Mouse (Mus musculus): ENCODE data around the gene Slc44a1. TPM values are rescaled to one million over a fixed set of nuclear protein-coding genes. Genes with fewer than 3 reads are reported as not detected.
A peak's percentile ranks its signal among the peaks of the same experiment; 100 is the strongest.

The Slc44a1 gene
- polyA plus RNA-seq, 1 experiment from 2014 or later: 51.5 TPM

DNA sequence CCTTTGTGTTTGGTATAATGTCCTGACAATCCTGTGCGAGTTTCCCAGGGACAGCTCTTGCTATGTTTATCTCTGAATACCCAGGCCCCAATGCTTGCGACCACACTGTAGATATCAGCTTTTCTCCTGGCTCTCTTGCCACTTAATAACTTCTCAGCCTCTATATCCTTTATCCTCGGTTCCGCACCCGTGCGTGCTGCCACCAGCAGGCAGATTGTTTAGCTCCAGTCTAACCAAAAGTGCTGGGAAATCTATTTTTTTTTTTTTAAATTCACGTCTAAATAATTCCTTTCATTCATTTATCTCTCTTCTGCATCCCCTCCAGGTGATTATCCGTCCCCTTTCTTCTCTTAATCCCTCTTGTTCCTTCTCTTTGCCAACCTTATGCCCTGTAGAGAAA lies 82.4 kb downstream of the Slc44a1 start:
- 62% methylated on average over 8 of the region's 8 CpGs for WGBS
- H3K9ac ChIP-seq: no peak overlapping the region
- no peaks in the 10 kb centered on the region for H3K27me3 ChIP-seq (ENCODE audit: insufficient read depth, low read length)
- H3K36me3 ChIP-seq (ENCODE audit: insufficient read depth): 0 out of 2 replicates have a peak, but pooled peaks cover 3% of the 10 kb centered on the region
- TF ChIP-seq CTCF (IDR thresholded peaks at IDR 0.05; ENCODE audit: low read depth): no peak
- no peak for DNase-seq
- peaks cover 2% of the 10 kb centered on the region; the same call in 1 of the 2 replicates for H3K4me1 ChIP-seq (ENCODE audit: insufficient read depth)
- no peaks in the 10 kb centered on the region for H3K9me3 ChIP-seq (ENCODE audit: low read depth, low read length)
- no peak overlapping the region for H3K27ac ChIP-seq (ENCODE audit: low read depth)
- ATAC-seq (ENCODE audit: insufficient read depth): no peak
- no peak overlapping the region for H3K4me3 ChIP-seq (ENCODE audit: low read depth, low read length)
- no peak overlapping the region for H3K4me2 ChIP-seq

DNA sequence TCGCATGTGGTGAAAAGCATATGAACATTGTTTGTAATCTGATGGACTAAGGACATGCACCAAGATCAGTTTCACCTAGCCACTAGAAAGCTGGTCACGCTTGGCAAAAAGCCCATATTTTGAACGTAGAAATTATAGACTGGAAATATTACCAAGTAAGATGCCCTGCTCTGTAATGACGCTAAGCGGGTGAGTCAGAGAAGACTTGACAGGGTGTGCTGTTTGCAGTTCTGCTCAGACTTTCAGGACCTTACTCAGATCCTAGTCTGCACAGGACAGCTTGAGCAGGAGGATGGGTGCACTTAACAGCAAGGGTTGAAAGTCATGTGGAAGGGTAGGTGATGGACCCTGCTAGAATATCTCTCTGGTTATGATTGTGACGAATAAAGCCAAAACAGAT lies 85.3 kb downstream of the Slc44a1 start:
- H3K27me3 ChIP-seq (ENCODE audit: insufficient read depth, low read length): no peaks in the 10 kb centered on the region
- peaks cover 2% of the 10 kb centered on the region; the same call in 1 of the 2 replicates for H3K4me1 ChIP-seq (ENCODE audit: insufficient read depth)
- no peak overlapping the region for H3K27ac ChIP-seq (ENCODE audit: low read depth)
- H3K9me3 ChIP-seq (ENCODE audit: low read depth, low read length): no peaks in the 10 kb centered on the region
- H3K4me2 ChIP-seq: no peak overlapping the region
- no peak for TF ChIP-seq CTCF (IDR thresholded peaks at IDR 0.05; ENCODE audit: low read depth)
- 71% methylated on average over 6 of the region's 6 CpGs for WGBS
- DNase-seq: no peak
- no peaks in the 10 kb centered on the region for H3K36me3 ChIP-seq (ENCODE audit: insufficient read depth)
- H3K9ac ChIP-seq: no peak overlapping the region
- no peak overlapping the region for H3K4me3 ChIP-seq (ENCODE audit: low read depth, low read length)
- no peak for ATAC-seq (ENCODE audit: insufficient read depth)

DNA sequence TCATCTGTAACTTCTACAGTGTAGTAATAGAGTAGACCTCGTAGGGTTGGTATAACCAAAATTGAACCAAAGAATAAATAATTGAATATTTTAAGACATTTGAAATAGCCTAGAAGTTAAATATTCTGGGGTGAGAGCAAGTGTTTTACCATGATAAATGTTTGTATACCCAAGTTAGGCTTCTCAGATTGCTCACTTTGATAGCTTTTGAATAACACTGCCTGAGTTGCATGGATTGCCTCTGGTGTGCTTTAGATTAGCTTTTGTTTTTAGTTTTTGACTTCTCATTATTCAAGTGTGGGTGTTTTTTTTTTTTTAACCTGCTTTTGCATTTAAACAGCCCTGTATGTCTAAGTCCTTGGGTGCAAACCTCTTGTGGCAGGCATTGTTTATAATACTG lies 85.8 kb downstream of the Slc44a1 start:
- no peak overlapping the region for H3K4me3 ChIP-seq (ENCODE audit: low read depth, low read length)
- TF ChIP-seq CTCF (IDR thresholded peaks at IDR 0.05; ENCODE audit: low read depth): no peak
- ATAC-seq (ENCODE audit: insufficient read depth) (no peak), DNase-seq (no peak)
- no peaks in the 10 kb centered on the region for H3K27me3 ChIP-seq (ENCODE audit: insufficient read depth, low read length)
- H3K9ac ChIP-seq: no peak overlapping the region
- no peaks in the 10 kb centered on the region for H3K9me3 ChIP-seq (ENCODE audit: low read depth, low read length)
- H3K4me1 ChIP-seq (ENCODE audit: insufficient read depth): peaks cover 2% of the 10 kb centered on the region; the same call in 1 of the 2 replicates
- WGBS: 87% methylated on average over 1 of the region's 1 CpGs
- no peak overlapping the region for H3K27ac ChIP-seq (ENCODE audit: low read depth)
- no peaks in the 10 kb centered on the region for H3K36me3 ChIP-seq (ENCODE audit: insufficient read depth)
- H3K4me2 ChIP-seq: no peak overlapping the region

DNA sequence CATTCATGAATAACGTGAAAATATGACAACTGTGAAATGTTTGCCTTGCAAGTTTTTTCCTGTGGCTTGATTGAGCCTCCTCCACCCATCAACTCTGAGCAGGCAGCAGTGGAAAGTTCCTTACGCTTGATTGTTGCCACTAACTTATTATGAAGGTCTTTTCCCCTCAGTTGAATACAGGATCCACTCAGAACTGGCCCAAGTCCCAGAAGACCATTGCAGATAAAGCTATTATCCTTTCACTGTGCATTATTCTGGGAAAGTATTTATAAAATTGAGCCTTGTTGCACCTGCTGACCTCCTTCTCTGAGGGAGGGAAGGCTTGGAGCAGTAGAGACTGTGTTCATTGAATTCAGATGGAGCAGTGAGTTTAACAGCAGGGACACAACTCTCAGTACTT lies 86.2 kb downstream of the Slc44a1 start:
- Histone ChIP-seq H3K27ac (ENCODE audit: low read depth) (no peak overlapping the region), H3K27me3 (ENCODE audit: insufficient read depth, low read length) (no peaks in the 10 kb centered on the region), H3K4me3 (ENCODE audit: low read depth, low read length) (no peak overlapping the region), H3K9me3 (ENCODE audit: low read depth, low read length) (no peaks in the 10 kb centered on the region), H3K9ac (no peak overlapping the region), H3K4me1 (ENCODE audit: insufficient read depth) (peaks cover 2% of the 10 kb centered on the region; the same call in 1 of the 2 replicates), H3K4me2 (no peak overlapping the region), H3K36me3 (ENCODE audit: insufficient read depth) (no peaks in the 10 kb centered on the region)
- no peak for TF ChIP-seq CTCF (IDR thresholded peaks at IDR 0.05; ENCODE audit: low read depth)
- DNase-seq (no peak), ATAC-seq (ENCODE audit: insufficient read depth) (no peak)
- WGBS: 44% methylated on average over 2 of the region's 2 CpGs

DNA sequence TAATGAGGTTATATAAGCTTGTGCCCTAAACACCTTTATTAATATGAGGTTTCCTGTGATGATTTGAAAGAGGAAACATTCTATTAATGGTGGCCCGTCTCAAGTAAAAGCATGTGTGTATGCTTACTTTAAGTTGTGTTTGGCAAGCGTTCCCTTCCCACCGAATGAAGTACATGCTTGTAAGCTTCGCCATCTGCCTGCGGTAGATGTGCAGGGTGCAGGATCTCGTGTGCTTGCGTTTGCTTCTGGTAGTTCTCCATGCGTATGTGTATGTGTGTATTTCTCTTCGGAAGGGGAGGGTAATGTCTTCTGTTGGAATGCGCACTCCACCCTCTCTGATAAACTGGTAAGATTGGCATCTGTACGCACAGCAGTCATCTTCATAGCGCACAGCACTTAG lies 95.6 kb downstream of the Slc44a1 start:
- H3K9me3 ChIP-seq (ENCODE audit: low read depth, low read length): no peaks in the 10 kb centered on the region
- no peak overlapping the region for H3K4me2 ChIP-seq
- TF ChIP-seq CTCF (IDR thresholded peaks at IDR 0.05; ENCODE audit: low read depth): no peak
- no peaks in the 10 kb centered on the region for H3K27me3 ChIP-seq (ENCODE audit: insufficient read depth, low read length)
- H3K9ac ChIP-seq: no peak overlapping the region
- DNase-seq (no peak), ATAC-seq (ENCODE audit: insufficient read depth) (no peak)
- 73% methylated on average over 12 of the region's 12 CpGs for WGBS
- no peak overlapping the region for H3K27ac ChIP-seq (ENCODE audit: low read depth)
- H3K4me1 ChIP-seq (ENCODE audit: insufficient read depth): 0 out of 2 replicates have a peak, but pooled peaks cover 3% of the 10 kb centered on the region
- no peaks in the 10 kb centered on the region for H3K36me3 ChIP-seq (ENCODE audit: insufficient read depth)
- no peak overlapping the region for H3K4me3 ChIP-seq (ENCODE audit: low read depth, low read length)

DNA sequence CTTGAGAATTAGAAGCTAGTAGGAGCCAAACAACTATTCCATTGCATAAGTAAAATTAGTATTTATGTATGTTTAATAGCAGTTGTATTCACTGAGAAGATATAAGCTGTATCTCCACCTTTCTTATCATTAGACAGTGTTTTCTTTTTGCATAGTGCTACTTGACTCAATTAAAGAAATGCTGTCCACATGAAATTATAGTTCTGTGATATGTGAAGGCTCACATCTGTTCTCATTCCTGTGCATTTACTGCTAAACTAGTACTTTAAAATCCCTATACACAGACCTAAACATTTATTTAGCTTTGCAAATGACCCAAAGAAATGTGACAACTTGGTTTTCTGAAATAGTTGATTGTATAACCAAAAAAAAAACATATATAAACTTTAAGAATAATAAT lies 96.9 kb downstream of the Slc44a1 start:
- Histone ChIP-seq H3K4me1 (ENCODE audit: insufficient read depth) (0 out of 2 replicates have a peak, but pooled peaks cover 3% of the 10 kb centered on the region), H3K36me3 (ENCODE audit: insufficient read depth) (no peaks in the 10 kb centered on the region), H3K9me3 (ENCODE audit: low read depth, low read length) (no peaks in the 10 kb centered on the region), H3K4me3 (ENCODE audit: low read depth, low read length) (no peak overlapping the region), H3K9ac (no peak overlapping the region), H3K27me3 (ENCODE audit: insufficient read depth, low read length) (no peaks in the 10 kb centered on the region), H3K4me2 (no peak overlapping the region), H3K27ac (ENCODE audit: low read depth) (no peak overlapping the region)
- DNase-seq: peak; percentile 55
- no peak for ATAC-seq (ENCODE audit: insufficient read depth)
- TF ChIP-seq CTCF (IDR thresholded peaks at IDR 0.05; ENCODE audit: low read depth): no peak

DNA sequence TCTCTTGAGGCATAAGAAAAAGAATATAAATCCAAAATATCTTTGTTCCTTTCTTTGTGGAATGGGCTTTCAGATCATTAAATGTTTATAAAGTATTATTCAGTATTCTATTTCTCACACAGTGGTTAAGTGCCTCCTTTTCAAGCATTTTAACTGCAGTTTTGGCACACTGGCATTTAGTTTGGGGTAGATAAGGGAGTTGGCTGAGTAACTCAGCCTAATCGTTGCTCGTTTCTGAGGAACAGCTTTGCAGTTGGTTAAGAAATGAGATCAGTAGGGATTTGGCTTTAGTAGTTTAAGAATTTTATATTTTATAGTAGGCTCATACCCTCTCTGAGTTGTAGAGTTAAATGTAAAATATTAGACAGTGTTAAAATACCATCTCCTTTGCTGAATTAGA lies 97.3 kb downstream of the Slc44a1 start:
- no peaks in the 10 kb centered on the region for H3K27me3 ChIP-seq (ENCODE audit: insufficient read depth, low read length)
- no peaks in the 10 kb centered on the region for H3K9me3 ChIP-seq (ENCODE audit: low read depth, low read length)
- no peak overlapping the region for H3K4me2 ChIP-seq
- DNase-seq (no peak), ATAC-seq (ENCODE audit: insufficient read depth) (no peak)
- H3K4me1 ChIP-seq (ENCODE audit: insufficient read depth): 0 out of 2 replicates have a peak, but pooled peaks cover 3% of the 10 kb centered on the region
- no peaks in the 10 kb centered on the region for H3K36me3 ChIP-seq (ENCODE audit: insufficient read depth)
- no peak overlapping the region for H3K4me3 ChIP-seq (ENCODE audit: low read depth, low read length)
- H3K27ac ChIP-seq (ENCODE audit: low read depth): no peak overlapping the region
- 61% methylated on average over 2 of the region's 2 CpGs for WGBS
- no peak for TF ChIP-seq CTCF (IDR thresholded peaks at IDR 0.05; ENCODE audit: low read depth)
- H3K9ac ChIP-seq: no peak overlapping the region

DNA sequence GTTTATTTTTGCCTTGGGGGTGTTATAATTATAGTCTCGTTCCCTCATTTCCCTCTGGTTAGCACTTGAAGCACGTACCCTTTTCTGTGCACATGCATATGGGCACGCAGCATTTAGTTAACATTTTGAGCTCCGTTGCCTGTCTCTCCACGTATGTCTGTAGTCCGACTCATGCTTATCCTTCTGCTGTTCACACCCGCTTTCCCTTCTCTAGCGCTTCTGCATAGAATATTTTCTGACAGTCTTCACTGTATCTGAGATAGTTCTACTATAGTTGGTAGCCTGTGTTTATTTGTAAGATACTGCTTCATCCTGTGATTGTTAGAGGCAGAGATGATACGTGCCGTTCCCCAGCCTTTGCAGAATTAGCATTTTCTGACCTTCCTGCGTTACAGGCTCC lies 98.4 kb downstream of the Slc44a1 start:
- H3K9ac ChIP-seq: no peak overlapping the region
- peaks cover 4% of the 10 kb centered on the region; the same call in 1 of the 2 replicates for H3K36me3 ChIP-seq (ENCODE audit: insufficient read depth)
- no peaks in the 10 kb centered on the region for H3K27me3 ChIP-seq (ENCODE audit: insufficient read depth, low read length)
- no peak overlapping the region for H3K4me3 ChIP-seq (ENCODE audit: low read depth, low read length)
- no peak overlapping the region for H3K4me2 ChIP-seq
- no peak overlapping the region for H3K27ac ChIP-seq (ENCODE audit: low read depth)
- DNase-seq (no peak), ATAC-seq (ENCODE audit: insufficient read depth) (no peak)
- TF ChIP-seq CTCF (IDR thresholded peaks at IDR 0.05; ENCODE audit: low read depth): no peak
- H3K9me3 ChIP-seq (ENCODE audit: low read depth, low read length): no peaks in the 10 kb centered on the region
- WGBS: 74% methylated on average over 11 of the region's 11 CpGs
- 0 out of 2 replicates have a peak, but pooled peaks cover 3% of the 10 kb centered on the region for H3K4me1 ChIP-seq (ENCODE audit: insufficient read depth)
